Mouse (Mus musculus) liver, embryonic 14.5 days (tissue): ENCODE data around the gene Scarb2. TPM values are rescaled to one million over a fixed set of nuclear protein-coding genes. Genes with fewer than 3 reads are reported as not detected.
"Not testable (repeated sequence)": the region's sequence is repeated elsewhere in the genome, so short reads cannot be mapped to it uniquely, and the experiment has no call there.

Experiments used
- ATAC-seq: fragments of 200-750 bp; cut with Nextera tagmentation; 2 replicates; pipeline ENCODE4 v1.8.0; 2017; ENCODE audit warnings: moderate number of reproducible peaks, mild to moderate bottlenecking, moderate library complexity; ENCODE audit not compliant: insufficient read depth
- DNase-seq, 3 experiments: peaks; one replicate each; pipeline ENCODE4 v3.0.0-alpha.2; 2012 to 2013; ENCODE audit warnings: low read depth in 3 of 3, low spot score in 3 of 3
- H3K27ac ChIP-seq: fragments of 300-500 bp; sonication (generic); 2 replicates; pipeline ENCODE4 v1.5.1; 2014; ENCODE audit warnings: moderate library complexity, mild to moderate bottlenecking, control low read depth, inconsistent platforms
- H3K27me3 ChIP-seq: fragments of 300-500 bp; sonication (generic); 2 replicates; pipeline ENCODE4 v1.6.1; 2014; ENCODE audit warnings: mild to moderate bottlenecking, low read length, moderate library complexity; ENCODE audit not compliant: control insufficient read depth, insufficient read depth
- H3K36me3 ChIP-seq: fragments of 300-500 bp; sonication (generic); replicated peaks from 2 replicates; pipeline ENCODE4 v1.6.1; 2014; ENCODE audit warnings: low read depth; ENCODE audit not compliant: control insufficient read depth, insufficient read depth
- H3K4me1 ChIP-seq, 2 experiments: fragments of 200-500 bp in 1 of 2; fragments of 300-500 bp in 1 of 2; sonication (generic) in 1 of 2; replicated peaks; 2 replicates each; pipeline ENCODE4 v1.6.1; 2012 to 2014; ENCODE audit warnings: antibody characterized with exemption in 1 of 2, inconsistent platforms in 1 of 2, low read length in 1 of 2; ENCODE audit not compliant: control insufficient read depth in 2 of 2, insufficient read depth in 2 of 2
- H3K4me2 ChIP-seq: fragments of 300-500 bp; sonication (generic); 2 replicates; pipeline ENCODE4 v1.6.1; 2014; ENCODE audit warnings: low read depth, mild to moderate bottlenecking, control low read depth, moderate library complexity
- H3K4me3 ChIP-seq, 2 experiments: fragments of 200-500 bp in 1 of 2; fragments of 300-500 bp in 1 of 2; sonication (generic) in 1 of 2; 2 replicates each; pipeline ENCODE4 v1.5.1; 2012 to 2014; ENCODE audit warnings: low read depth in 2 of 2, low read length in 2 of 2, mild to moderate bottlenecking in 2 of 2, control low read depth in 1 of 2, inconsistent platforms in 1 of 2, moderate library complexity in 1 of 2; ENCODE audit not compliant: insufficient read depth in 1 of 2
- H3K9ac ChIP-seq: fragments of 300-500 bp; sonication (generic); replicated peaks from 2 replicates; pipeline ENCODE4 v1.6.1; 2014; ENCODE audit warnings: mild to moderate bottlenecking, control low read depth, moderate library complexity
- H3K9me3 ChIP-seq: fragments of 300-500 bp; sonication (generic); 2 replicates; pipeline ENCODE4 v1.6.1; 2016; ENCODE audit warnings: low read length, mixed read lengths; ENCODE audit not compliant: control insufficient read depth
- CTCF ChIP-seq: IDR thresholded peaks from 2 replicates; pipeline ENCODE4 v1.5.1; 2016; ENCODE audit warnings: antibody characterized with exemption, low read depth, control low read depth
- EP300 ChIP-seq: IDR thresholded peaks from 2 replicates; pipeline ENCODE4 v1.6.1; 2016; ENCODE audit warnings: antibody characterized with exemption, low read depth
- WGBS: fragments of 180-500 bp; shearing (Covaris S2); extraction: QIAGEN DNeasy Blood & Tissue Kit; methylation state at CpG from one replicate; pipeline ENCODE4 v1.1.7; 2014; ENCODE audit not compliant: insufficient replicate concordance; 5-methylcytosine and 5-hydroxymethylcytosine counted together
- polyA plus RNA-seq, 2 experiments: library from polyadenylated mRNA; depleted of rRNA in 1 of 2; stranded (reverse) in 1 of 2; unstranded in 1 of 2; fragments of >200 nt; fragmentation: Nextera tagmentation in 1 of 2; extraction: Ambion mirVana in 1 of 2; gene quantifications; 2 replicates each; pipeline versions ENCODE4 v1.2.1 to v1.2.3; 2012 to 2014

Gene Scarb2
- polyA plus RNA-seq, 2 experiments, result 5.2 to 5.7 TPM

GRCm38 (mm10) chr5:92552611-92553010, 46.0 kb upstream of the Scarb2 start:
- TF ChIP-seq CTCF, result no peak
- no peak for TF ChIP-seq EP300
- Histone ChIP-seq H3K9me3 (no peaks in the 10 kb centered on the region), H3K4me1 (no peaks in the 10 kb centered on the region), H3K27me3 (no peaks in the 10 kb centered on the region), H3K4me2 (no peak overlapping the region), H3K27ac (no peak overlapping the region), H3K4me3 (no peak overlapping the region), H3K36me3 (no peaks in the 10 kb centered on the region), H3K9ac (no peak overlapping the region)
- WGBS, result 61% methylated on average over 2 of the region's 2 CpGs
- no peak for ATAC-seq
- no peak for DNase-seq

GRCm38 (mm10) chr5:92539698-92540097, 33.1 kb upstream of the Scarb2 start:
- ATAC-seq (no peak), DNase-seq (no peak)
- Histone ChIP-seq H3K9ac (no peak overlapping the region), H3K9me3 (no peaks in the 10 kb centered on the region), H3K27me3 (no peaks in the 10 kb centered on the region), H3K27ac (no peak overlapping the region), H3K4me1 (no peaks in the 10 kb centered on the region), H3K4me2 (no peak overlapping the region), H3K4me3 (no peak overlapping the region), H3K36me3 (no peaks in the 10 kb centered on the region)
- 57% methylated on average over 4 of the region's 4 CpGs for WGBS
- no peak for TF ChIP-seq CTCF
- no peak for TF ChIP-seq EP300

GRCm38 (mm10) chr5:92524821-92525258, 18.2 kb upstream of the Scarb2 start:
- Histone ChIP-seq H3K4me3 (no peak overlapping the region), H3K9me3 (no peaks in the 10 kb centered on the region), H3K4me2 (no peak overlapping the region), H3K27ac (no peak overlapping the region), H3K36me3 (no peaks in the 10 kb centered on the region), H3K9ac (no peak overlapping the region), H3K4me1 (peaks cover 0 to 3% of the 10 kb centered on the region in 2 experiments; a peak in 2 of 4 replicates), H3K27me3 (no peaks in the 10 kb centered on the region)
- 27% methylated on average over 6 of the region's 6 CpGs for WGBS
- ATAC-seq (no peak), DNase-seq (peak in 1 of 3 experiments; percentile 6)
- TF ChIP-seq CTCF (no peak), EP300 (no peak)

GRCm38 (mm10) chr5:92521131-92521530, 14.5 kb upstream of the Scarb2 start:
- H3K4me1 ChIP-seq, H3K9ac ChIP-seq, H3K36me3 ChIP-seq, H3K27me3 ChIP-seq, H3K9me3 ChIP-seq, ATAC-seq, H3K4me2 ChIP-seq, H3K27ac ChIP-seq, DNase-seq, H3K4me3 ChIP-seq: not testable (repeated sequence)
- 54% methylated on average over 2 of the region's 2 CpGs for WGBS

- Histone ChIP-seq H3K4me3 (no peak overlapping the region), H3K9ac (no peak overlapping the region), H3K4me1 (peaks cover 0 to 4% of the 10 kb centered on the region in 2 experiments; a peak in 2 of 4 replicates), H3K27ac (no peak overlapping the region), H3K9me3 (no peaks in the 10 kb centered on the region), H3K36me3 (no peaks in the 10 kb centered on the region), H3K4me2 (no peak overlapping the region), H3K27me3 (no peaks in the 10 kb centered on the region)
- 70% methylated on average over 5 of the region's 5 CpGs for WGBS
- TF ChIP-seq CTCF, result no peak
- no peak for TF ChIP-seq EP300
- ATAC-seq (no peak), DNase-seq (no peak)
Measured at GRCm38 (mm10) chr5:92512066-92512465, 5.4 kb upstream of the Scarb2 start.
